Mouse (Mus musculus): ENCODE measurements around the gene Cry2. TPM values are rescaled to one million over a fixed set of nuclear protein-coding genes. Genes with fewer than 3 reads are reported as not detected.

The Cry2 gene
- polyA plus RNA-seq, 1 experiment from 2014 or later, result 19.0 TPM

DNA sequence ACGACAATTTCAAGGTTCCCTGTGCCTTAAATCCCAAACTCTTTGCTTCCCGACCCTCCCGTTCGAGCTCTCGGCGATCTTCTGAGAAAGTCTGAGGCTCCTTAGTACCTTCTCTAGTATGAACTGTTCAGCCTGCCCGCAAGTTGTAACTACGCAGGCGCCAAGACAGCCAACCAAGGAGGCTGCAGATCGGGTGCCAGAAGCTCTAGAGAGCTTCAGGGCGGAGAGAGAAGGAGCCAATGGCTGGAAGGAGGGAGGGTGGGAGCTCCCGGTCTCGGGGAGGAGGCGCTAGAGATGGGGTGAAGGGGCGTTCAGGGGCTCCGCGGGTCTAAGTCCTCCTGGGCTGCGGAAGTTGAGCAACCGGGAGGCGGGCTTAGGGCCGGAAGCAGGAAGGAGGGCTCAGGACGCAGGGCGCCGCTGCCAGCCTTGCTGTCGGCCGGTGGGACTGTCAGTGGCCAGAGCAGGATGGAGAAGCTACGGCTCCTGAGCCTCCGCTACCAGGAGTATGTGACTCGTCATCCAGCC is 58.7 kb downstream of the Cry2 start:
- Histone ChIP-seq H3K36me3 (peaks cover 33% of the 10 kb centered on the region), H3K4me1 (peaks cover 39% of the 10 kb centered on the region), H3K27ac (replicated peaks) (peak overlapping the region; percentile 78), H3K9me3 (no peaks in the 10 kb centered on the region), H3K4me3 (peak overlapping the region; percentile 75), H3K27me3 (replicated peaks) (peaks cover 38% of the 10 kb centered on the region), H3K4me2 (peak overlapping the region; percentile 86), H3K9ac (peak overlapping the region; percentile 88)
- WGBS, result under 1% methylated on average over 29 of the region's 29 CpGs
- ATAC-seq (ENCODE audit: extremely low read depth, insufficient number of reproducible peaks, low FRiP score, low TSS enrichment), result peak; percentile 94

DNA sequence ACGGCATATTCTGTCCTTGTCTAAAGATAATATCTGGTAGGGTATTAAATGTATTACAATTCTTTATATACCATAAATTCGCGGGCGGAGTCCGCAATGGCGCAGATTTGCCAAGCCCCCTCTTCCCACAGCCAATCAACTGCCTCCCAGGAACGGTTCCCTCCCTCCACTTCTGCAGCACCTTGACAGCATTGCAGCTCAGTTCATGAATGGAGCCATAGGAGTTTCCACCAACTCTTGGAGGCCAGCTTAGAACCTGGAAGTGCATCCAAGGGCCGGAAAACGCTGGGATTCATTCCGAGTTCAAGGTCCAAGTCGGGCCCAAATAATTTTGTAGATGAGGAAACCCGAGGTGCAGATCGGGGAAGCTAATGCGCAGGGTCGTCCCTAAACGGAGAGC is 59.3 kb downstream of the Cry2 start, which contains the start of the genes Pex16 and Large2:
Gene Pex16 (plus strand): TSS at position 163 of the 400 bp plus-strand sequence.
Gene Large2 (minus strand): TSS at position 356 of the 400 bp plus-strand sequence.
- Histone ChIP-seq H3K9me3 (no peaks in the 10 kb centered on the region), H3K4me3 (peak within 1 kb of the TSS; percentile 75), H3K27me3 (replicated peaks) (peaks cover 44% of the 10 kb centered on the region), H3K4me1 (peaks cover 40% of the 10 kb centered on the region), H3K36me3 (peaks cover 26% of the 10 kb centered on the region), H3K4me2 (peak within 1 kb of the TSS; percentile 86), H3K27ac (replicated peaks) (peak within 1 kb of the TSS; percentile 78), H3K9ac (peak within 1 kb of the TSS; percentile 88)
- WGBS, result 3% methylated on average over 16 of the region's 16 CpGs
- no peak for ATAC-seq (ENCODE audit: extremely low read depth, insufficient number of reproducible peaks, low FRiP score, low TSS enrichment)

DNA sequence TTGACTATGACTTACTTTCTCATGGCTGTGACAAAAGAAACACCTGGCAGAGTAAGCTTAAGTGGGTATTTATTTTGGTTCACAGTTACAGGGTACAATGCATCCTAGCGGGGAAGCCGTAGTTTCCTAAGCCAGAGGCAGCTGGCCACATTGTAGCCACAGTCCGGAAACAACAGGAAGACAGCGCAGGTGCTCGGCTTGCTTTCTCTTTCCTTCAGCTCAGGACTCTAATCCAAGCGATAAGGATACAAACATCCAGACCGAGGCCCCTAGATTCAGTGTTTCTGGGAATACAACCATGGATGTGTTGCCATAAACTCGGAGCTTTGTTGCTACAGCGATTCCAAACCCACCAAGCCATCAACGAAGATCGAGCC is 60.4 kb downstream of the Cry2 start:
- Histone ChIP-seq H3K4me3 (no peak overlapping the region), H3K36me3 (peaks cover 15% of the 10 kb centered on the region), H3K4me2 (0 out of 2 replicates have a peak overlapping the region, but pooled peaks have one; percentile 86), H3K9me3 (no peaks in the 10 kb centered on the region), H3K4me1 (peaks cover 40% of the 10 kb centered on the region), H3K27ac (replicated peaks) (no peak overlapping the region), H3K9ac (no peak overlapping the region), H3K27me3 (replicated peaks) (peaks cover 55% of the 10 kb centered on the region)
- 78% methylated on average over 11 of the region's 11 CpGs for WGBS
- ATAC-seq (ENCODE audit: extremely low read depth, insufficient number of reproducible peaks, low FRiP score, low TSS enrichment), result no peak

DNA sequence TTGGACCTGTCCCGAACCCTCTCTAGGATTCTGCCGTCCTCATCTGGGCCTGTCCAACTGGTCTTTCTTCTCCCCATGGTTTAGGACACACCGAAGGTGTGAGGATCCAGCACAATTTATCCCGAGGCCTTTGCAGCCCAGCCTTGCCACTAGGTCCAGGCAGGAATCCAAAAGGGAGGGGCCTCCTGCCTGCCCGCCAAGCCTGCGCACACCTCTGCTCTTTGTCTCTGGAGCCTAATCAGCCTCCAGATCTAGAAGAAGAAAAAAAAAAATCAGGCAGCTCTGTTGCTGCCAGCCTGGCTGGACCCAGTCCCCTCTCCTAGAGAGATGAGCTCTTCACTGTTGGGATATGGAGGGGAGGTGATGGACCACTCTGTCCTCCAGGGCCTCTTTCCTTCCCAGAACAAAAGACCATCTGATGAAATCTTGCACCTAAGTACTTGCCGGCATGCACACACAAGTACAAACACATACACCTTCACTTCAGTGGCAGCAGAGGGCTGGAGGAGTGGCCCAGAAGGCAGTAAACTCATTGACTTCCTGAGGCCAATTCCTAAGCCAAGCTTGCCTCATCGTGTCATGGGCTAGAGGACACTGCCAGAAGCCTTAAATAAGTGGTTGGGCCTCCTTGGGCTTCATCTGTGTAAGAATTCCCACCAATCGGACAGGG is 60.9 kb downstream of the Cry2 start:
- H3K9me3 ChIP-seq, result no peaks in the 10 kb centered on the region
- H3K4me1 ChIP-seq, result peaks cover 40% of the 10 kb centered on the region
- no peak overlapping the region for H3K4me2 ChIP-seq
- peaks cover 10% of the 10 kb centered on the region for H3K36me3 ChIP-seq
- H3K4me3 ChIP-seq, result no peak overlapping the region
- ATAC-seq (ENCODE audit: extremely low read depth, insufficient number of reproducible peaks, low FRiP score, low TSS enrichment), result no peak
- peaks cover 60% of the 10 kb centered on the region for H3K27me3 ChIP-seq (replicated peaks)
- WGBS, result 57% methylated on average over 9 of the region's 9 CpGs
- H3K27ac ChIP-seq (replicated peaks), result no peak overlapping the region
- no peak overlapping the region for H3K9ac ChIP-seq

DNA sequence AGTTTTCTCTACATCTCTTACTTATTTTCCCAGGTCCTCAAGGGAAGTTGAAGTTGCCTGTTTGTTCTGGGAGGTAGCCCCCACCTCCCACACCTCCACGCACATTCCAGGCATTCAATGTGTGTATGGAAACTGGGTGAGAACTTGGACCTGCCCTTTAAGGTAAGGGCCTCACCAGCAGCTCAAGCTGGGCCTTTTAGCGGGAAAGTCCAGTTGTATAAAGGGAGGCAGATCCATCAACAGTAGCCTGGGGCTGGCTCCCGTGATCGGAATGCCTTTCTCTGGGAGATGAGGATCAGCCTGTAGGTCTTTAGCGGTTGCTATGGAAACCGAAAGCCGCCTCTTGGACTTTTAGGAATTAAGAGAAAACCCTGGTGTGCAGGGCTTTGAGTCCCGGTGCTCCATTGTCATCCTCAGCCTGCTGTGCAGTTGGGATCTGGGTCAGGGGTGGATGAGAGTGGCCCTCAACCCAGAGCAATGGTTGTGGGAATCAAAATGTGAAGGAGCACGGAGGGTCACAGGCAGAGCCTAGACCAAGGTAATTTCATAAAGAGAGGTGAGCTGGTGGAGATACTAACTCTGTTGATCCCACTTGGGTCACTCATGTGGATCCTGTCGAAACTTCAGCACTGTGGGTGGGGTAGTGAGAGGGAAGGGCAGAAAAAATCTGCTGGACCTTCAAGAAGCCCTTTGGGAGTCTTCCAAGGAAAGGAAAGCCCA is 61.7 kb downstream of the Cry2 start:
- peaks cover 3% of the 10 kb centered on the region for H3K36me3 ChIP-seq
- WGBS, result 31% methylated on average over 10 of the region's 10 CpGs
- H3K4me2 ChIP-seq, result peak overlapping the region; percentile 76; the same call in 1 of the 2 replicates
- no peak overlapping the region for H3K27ac ChIP-seq (replicated peaks)
- H3K4me1 ChIP-seq, result peaks cover 43% of the 10 kb centered on the region
- ATAC-seq (ENCODE audit: extremely low read depth, insufficient number of reproducible peaks, low FRiP score, low TSS enrichment), result no peak
- no peaks in the 10 kb centered on the region for H3K9me3 ChIP-seq
- no peak overlapping the region for H3K4me3 ChIP-seq
- H3K9ac ChIP-seq, result no peak overlapping the region
- peaks cover 68% of the 10 kb centered on the region for H3K27me3 ChIP-seq (replicated peaks)

DNA sequence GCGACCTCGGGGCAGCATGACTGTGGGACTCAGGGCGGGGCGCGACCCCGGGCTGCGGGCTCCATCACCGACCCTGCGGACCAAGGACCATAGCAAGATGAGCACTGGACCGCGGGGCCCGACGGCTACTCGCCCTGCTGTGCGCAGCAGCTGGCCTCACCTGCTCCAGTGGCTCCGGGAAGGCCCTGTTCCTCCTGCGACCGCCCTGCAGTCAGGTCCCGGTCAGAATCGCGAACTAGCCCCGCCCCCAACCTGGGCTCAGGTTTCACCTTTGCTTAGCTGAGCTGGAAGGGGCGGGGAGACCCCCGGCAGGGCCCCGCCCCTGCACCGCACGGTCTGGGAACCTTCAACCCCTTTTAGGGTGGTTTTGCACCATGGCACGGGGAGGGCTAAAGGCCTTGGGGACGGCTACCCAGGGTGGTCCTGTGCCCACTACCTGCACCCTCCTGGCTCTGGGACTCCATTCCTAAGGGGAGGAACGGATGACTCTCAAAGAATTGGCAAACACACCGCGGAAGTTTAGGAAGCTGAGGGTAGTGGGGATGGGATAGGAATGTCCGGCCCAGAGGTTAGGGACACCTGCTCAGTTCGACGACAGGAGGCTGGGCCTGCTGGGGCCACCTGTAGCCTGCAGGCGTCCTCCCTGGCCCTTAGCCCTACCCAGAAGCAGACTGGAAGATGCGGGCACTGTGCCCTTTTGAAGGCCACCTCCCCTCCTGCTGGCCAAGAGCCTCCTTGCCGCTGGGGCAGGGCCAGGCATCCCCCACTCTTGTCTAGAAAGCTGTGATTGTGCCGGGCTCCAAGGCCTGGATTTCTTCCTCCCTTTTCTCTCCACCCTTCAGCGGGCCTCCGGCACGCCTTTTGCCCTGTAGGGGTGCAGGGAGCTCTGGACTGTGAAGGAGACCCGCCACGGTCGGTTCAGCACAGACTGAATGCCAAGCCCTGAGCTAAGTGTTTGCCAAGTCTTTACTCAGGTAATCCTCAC is 62.7 kb downstream of the Cry2 start:
- Histone ChIP-seq H3K4me3 (peak overlapping the region; percentile 53), H3K27ac (replicated peaks) (no peak overlapping the region), H3K4me1 (peaks cover 38% of the 10 kb centered on the region), H3K9ac (peak overlapping the region; percentile 74), H3K27me3 (replicated peaks) (peaks cover 71% of the 10 kb centered on the region), H3K36me3 (no peaks in the 10 kb centered on the region), H3K9me3 (no peaks in the 10 kb centered on the region), H3K4me2 (peak overlapping the region; percentile 76)
- WGBS, result 4% methylated on average over 45 of the region's 45 CpGs
- ATAC-seq (ENCODE audit: extremely low read depth, insufficient number of reproducible peaks, low FRiP score, low TSS enrichment), result no peak

DNA sequence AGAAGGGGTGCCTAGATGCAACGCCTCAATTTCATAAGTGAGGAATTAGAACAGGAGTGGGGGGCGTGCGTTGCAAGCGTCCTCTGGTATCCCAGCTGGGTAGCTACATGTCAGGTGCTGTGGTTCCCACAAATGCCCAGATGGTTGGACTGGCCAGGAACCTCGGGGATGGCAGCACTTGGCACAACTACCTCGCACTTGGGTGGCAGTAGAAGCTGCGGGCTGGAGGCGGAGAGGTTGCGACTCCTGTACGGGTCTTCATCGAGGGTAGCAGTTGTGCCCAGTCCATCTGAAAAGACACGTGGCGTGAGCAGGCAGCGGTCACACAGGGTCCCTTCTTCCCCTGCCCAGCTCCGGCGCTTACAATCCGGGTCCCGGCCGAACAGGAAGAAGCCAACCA is 63.5 kb downstream of the Cry2 start:
- H3K4me3 ChIP-seq, result peak overlapping the region; percentile 53
- H3K27ac ChIP-seq (replicated peaks), result no peak overlapping the region
- peaks cover 75% of the 10 kb centered on the region for H3K27me3 ChIP-seq (replicated peaks)
- no peak for ATAC-seq (ENCODE audit: extremely low read depth, insufficient number of reproducible peaks, low FRiP score, low TSS enrichment)
- 0 out of 2 replicates have a peak, but pooled peaks cover 2% of the 10 kb centered on the region for H3K36me3 ChIP-seq
- H3K9ac ChIP-seq, result peak overlapping the region; percentile 74
- H3K9me3 ChIP-seq, result no peaks in the 10 kb centered on the region
- H3K4me2 ChIP-seq, result peak overlapping the region; percentile 76
- peaks cover 33% of the 10 kb centered on the region for H3K4me1 ChIP-seq
- WGBS, result 13% methylated on average over 19 of the region's 19 CpGs

DNA sequence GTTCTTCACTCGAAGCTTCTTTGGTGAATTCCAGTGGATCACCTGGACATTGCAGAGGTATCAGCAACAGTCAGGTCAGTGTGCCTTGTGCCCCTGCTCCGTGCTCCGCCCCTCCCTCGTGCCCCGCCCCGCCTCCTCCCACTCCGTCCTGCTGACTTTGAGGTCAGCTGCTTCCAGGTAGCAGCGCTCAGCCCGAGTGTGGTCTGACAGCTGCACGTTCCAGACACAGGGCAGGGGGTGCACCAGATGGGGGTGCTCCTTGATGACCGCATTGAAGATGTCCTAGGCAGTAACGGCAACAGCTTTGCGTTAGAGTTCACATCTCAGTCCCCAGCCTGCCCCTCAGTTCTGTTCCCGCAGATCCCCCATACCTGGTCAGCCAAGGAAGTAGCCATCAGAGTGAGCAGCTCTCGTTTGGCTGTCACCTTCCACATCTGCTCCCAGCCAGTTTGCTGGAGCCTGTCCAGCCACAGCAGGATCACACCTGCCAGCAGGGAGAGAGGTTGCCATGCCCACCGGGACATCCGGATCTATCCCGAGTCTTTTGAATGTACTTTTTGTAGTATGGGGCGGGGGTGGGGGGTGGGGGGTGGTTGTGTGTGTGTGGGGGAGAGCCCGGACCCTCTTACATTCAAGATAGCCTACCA is 66.3 kb downstream of the Cry2 start:
- H3K27ac ChIP-seq (replicated peaks), result no peak overlapping the region
- WGBS, result 21% methylated on average over 20 of the region's 20 CpGs
- no peak overlapping the region for H3K4me2 ChIP-seq
- H3K9ac ChIP-seq, result no peak overlapping the region
- ATAC-seq (ENCODE audit: extremely low read depth, insufficient number of reproducible peaks, low FRiP score, low TSS enrichment), result no peak
- peaks cover 24% of the 10 kb centered on the region for H3K4me1 ChIP-seq
- H3K27me3 ChIP-seq (replicated peaks), result peaks cover 61% of the 10 kb centered on the region
- no peak overlapping the region for H3K4me3 ChIP-seq
- H3K9me3 ChIP-seq, result no peaks in the 10 kb centered on the region
- peaks cover 23% of the 10 kb centered on the region for H3K36me3 ChIP-seq

DNA sequence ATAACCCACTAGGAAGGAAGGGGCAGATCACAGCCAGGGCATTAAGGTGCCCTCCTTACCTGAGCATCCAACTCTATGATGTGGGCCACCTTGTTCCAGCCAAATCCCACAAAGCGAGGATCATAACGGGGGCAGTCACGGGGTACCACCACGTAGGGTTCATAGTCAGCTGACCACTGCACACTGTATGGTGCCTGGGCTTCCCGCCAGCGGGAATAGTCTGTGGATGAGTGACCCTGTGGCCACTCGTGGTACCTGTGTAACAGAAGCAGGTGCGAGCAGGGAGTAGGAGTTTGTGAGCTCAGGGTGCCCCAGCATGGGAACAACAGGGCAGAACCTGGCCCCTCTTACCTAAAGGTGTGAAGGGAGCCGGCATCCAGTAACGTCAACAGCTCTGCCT is 68.3 kb downstream of the Cry2 start:
- Histone ChIP-seq H3K9me3 (no peaks in the 10 kb centered on the region), H3K4me2 (no peak overlapping the region), H3K27me3 (replicated peaks) (peaks cover 41% of the 10 kb centered on the region), H3K36me3 (peaks cover 33% of the 10 kb centered on the region), H3K4me3 (no peak overlapping the region), H3K27ac (replicated peaks) (no peak overlapping the region), H3K4me1 (peaks cover 8% of the 10 kb centered on the region), H3K9ac (no peak overlapping the region)
- ATAC-seq (ENCODE audit: extremely low read depth, insufficient number of reproducible peaks, low FRiP score, low TSS enrichment), result no peak
- WGBS, result 86% methylated on average over 10 of the region's 10 CpGs

DNA sequence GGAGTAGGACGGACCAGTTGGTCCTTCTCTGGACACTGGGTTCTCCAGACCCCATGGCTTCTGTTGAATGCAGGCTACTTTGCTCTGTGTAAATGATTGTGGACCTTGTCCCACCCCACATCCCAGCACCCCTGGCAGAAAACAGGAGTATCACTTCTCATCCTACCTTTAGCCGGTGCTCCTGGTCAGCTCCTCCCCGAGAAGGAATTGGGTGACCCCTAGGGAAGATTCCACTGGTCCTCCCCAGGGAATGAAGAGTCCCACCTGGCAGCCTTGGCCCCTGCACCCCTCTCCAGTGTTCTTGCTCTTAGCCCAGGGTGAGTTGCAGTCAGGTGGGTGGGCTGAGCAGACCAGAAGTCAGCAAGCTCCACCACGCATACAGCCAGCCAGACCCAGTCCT is 69.8 kb downstream of the Cry2 start:
- Histone ChIP-seq H3K9ac (no peak overlapping the region), H3K36me3 (peaks cover 48% of the 10 kb centered on the region), H3K4me3 (no peak overlapping the region), H3K4me1 (peaks cover 9% of the 10 kb centered on the region), H3K27ac (replicated peaks) (no peak overlapping the region), H3K27me3 (replicated peaks) (peaks cover 26% of the 10 kb centered on the region), H3K4me2 (no peak overlapping the region), H3K9me3 (no peaks in the 10 kb centered on the region)
- ATAC-seq (ENCODE audit: extremely low read depth, insufficient number of reproducible peaks, low FRiP score, low TSS enrichment), result no peak
- WGBS, result 79% methylated on average over 4 of the region's 4 CpGs

All from heart, embryonic 13.5 days (tissue).